Mouse (Mus musculus) liver, embryonic 14.5 days (tissue): ENCODE measurements around the gene Il5ra.

Source experiments
- CTCF ChIP-seq: IDR thresholded peaks from 2 replicates; pipeline ENCODE4 v1.5.1; 2016; ENCODE audit warnings: antibody characterized with exemption, low read depth, control low read depth
- EP300 ChIP-seq: IDR thresholded peaks from 2 replicates; pipeline ENCODE4 v1.6.1; 2016; ENCODE audit warnings: antibody characterized with exemption, low read depth

DNA sequence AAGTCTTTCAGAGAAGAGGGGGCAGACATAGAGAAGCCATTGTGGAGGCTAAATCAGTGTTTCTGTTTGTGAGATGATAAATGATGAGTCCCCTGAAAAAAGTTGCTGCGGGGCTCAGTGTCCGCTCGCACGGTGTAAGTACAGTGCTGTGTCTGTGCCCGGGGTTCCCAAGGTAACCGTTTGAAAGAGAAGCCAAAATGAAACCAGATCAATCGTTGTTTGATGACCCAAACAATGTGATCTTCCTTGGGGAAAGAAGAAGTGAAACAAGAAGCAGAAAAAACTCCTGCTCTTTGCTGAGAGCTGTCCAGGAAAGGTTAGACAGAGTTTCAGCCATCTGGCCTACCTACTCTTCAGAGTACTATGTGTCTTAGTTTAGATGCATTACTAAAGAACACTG, 1.5 kb upstream of the Il5ra start:
- TF ChIP-seq CTCF: no peak
- TF ChIP-seq EP300: no peak
